Comparison of ENCODE assay signal across 28 mouse cellular contexts in genomic region chr8:103859130-103859529, GRCm38 (mm10).
"Had no signal": no experiment of that assay in that cellular context is flagged by ENCODE, and none has a peak within 500 bp of the region (broad histone marks: within the 10 kb centered on the region; RNA-seq: fewer than 3 reads in every experiment).

No protein-coding gene starts in this region.

- H3K9ac ChIP-seq: embryonic facial prominence, embryonic 12.5 days; embryonic facial prominence, embryonic 13.5 days; embryonic facial prominence, embryonic 15.5 days; forebrain, embryonic 12.5 days; forebrain, embryonic 13.5 days; forebrain, embryonic 15.5 days; forebrain, postnatal 0 days had no signal

- H3K9me3 ChIP-seq: embryonic facial prominence, embryonic 10.5 days; embryonic facial prominence, embryonic 12.5 days; embryonic facial prominence, embryonic 13.5 days; embryonic facial prominence, embryonic 15.5 days; forebrain, embryonic 10.5 days; forebrain, embryonic 12.5 days; forebrain, embryonic 13.5 days; forebrain, embryonic 15.5 days had no signal

- H3K4me3 ChIP-seq: embryonic facial prominence, embryonic 10.5 days; embryonic facial prominence, embryonic 12.5 days; embryonic facial prominence, embryonic 13.5 days; embryonic facial prominence, embryonic 15.5 days; erythroblast, embryonic 14.5 days; forebrain, embryonic 10.5 days; forebrain, embryonic 12.5 days; forebrain, embryonic 13.5 days; forebrain, embryonic 15.5 days; gastrocnemius, adult 2 months; heart, adult 2 months had no signal

- H3K4me2 ChIP-seq: embryonic facial prominence, embryonic 12.5 days; embryonic facial prominence, embryonic 13.5 days; embryonic facial prominence, embryonic 15.5 days; forebrain, embryonic 12.5 days; forebrain, embryonic 13.5 days; forebrain, embryonic 15.5 days had no signal

- H3K4me1 ChIP-seq: embryonic facial prominence, embryonic 15.5 days; forebrain, embryonic 13.5 days; forebrain, embryonic 15.5 days had no signal

- ATAC-seq: forebrain, embryonic 13.5 days; forebrain, embryonic 14.5 days; forebrain, embryonic 15.5 days; forebrain, embryonic 16.5 days; forebrain, postnatal 0 days had no signal

- H3K36me3 ChIP-seq: embryonic facial prominence, embryonic 10.5 days; embryonic facial prominence, embryonic 12.5 days; embryonic facial prominence, embryonic 13.5 days; embryonic facial prominence, embryonic 15.5 days; forebrain, embryonic 10.5 days; forebrain, embryonic 12.5 days; forebrain, embryonic 15.5 days had no signal

- H3K27ac ChIP-seq: embryonic facial prominence, embryonic 10.5 days; embryonic facial prominence, embryonic 12.5 days; embryonic facial prominence, embryonic 13.5 days; embryonic facial prominence, embryonic 15.5 days; forebrain, embryonic 10.5 days; forebrain, embryonic 12.5 days; forebrain, embryonic 13.5 days; forebrain, embryonic 15.5 days; gastrocnemius, adult 2 months; heart, adult 2 months had no signal

- DNase-seq: cerebellum, adult 8-10 months; cerebellum, adult 9-10 months; cerebellum, adult 9-11 months; cerebellum, postnatal 10 days; cerebellum, postnatal 14 days; cerebellum, postnatal 25 days; cerebellum, postnatal 36 days; embryo, embryonic 11 days; forebrain, postnatal 0 days; gastrocnemius, adult 2 months; gastrocnemius, postnatal 10 days; gastrocnemius, postnatal 14 days; gastrocnemius, postnatal 25 days; gastrocnemius, postnatal 36 days; heart, adult 11 months; heart, adult 18-20 months; heart, adult 2 months had no signal

- H3K27me3 ChIP-seq: embryonic facial prominence, embryonic 12.5 days; embryonic facial prominence, embryonic 13.5 days; embryonic facial prominence, embryonic 15.5 days; forebrain, embryonic 12.5 days; forebrain, embryonic 13.5 days; forebrain, embryonic 15.5 days had no signal
